Mouse (Mus musculus) gastrocnemius, adult 8-10 months (tissue): ENCODE data around the gene Mgat4b. TPM values are rescaled to one million over a fixed set of nuclear protein-coding genes. Genes with fewer than 3 reads are reported as not detected.
A peak's percentile ranks its signal among the peaks of the same experiment; 100 is the strongest.

Experiments
- DNase-seq, 2 experiments: peaks; one replicate each; pipeline ENCODE4 v3.0.0; 2022; ENCODE audit warnings: low spot score in 2 of 2
- total RNA-seq, 4 experiments: library from RNA; stranded (reverse); gene quantifications; 2 replicates each; pipeline ENCODE4 v1.2.4; 2022

Mgat4b gene
- total RNA-seq, 4 experiments from 2014 or later: 40.4 to 49.2 (median 44.9) TPM

- DNase-seq: peak; percentile 76 to 85
Measured at GRCm38 (mm10) chr11:50224671-50225530, 14.2 kb downstream of the Mgat4b start.

GRCm38 (mm10) chr11:50225611-50226378 is 15.1 kb downstream of the Mgat4b start:
- peak in 1 of 2 experiments; percentile 53 for DNase-seq

GRCm38 (mm10) chr11:50226406-50226805 is 15.7 kb downstream of the Mgat4b start:
- DNase-seq: no peak

GRCm38 (mm10) chr11:50227226-50227625 is 16.5 kb downstream of the Mgat4b start:
- no peak for DNase-seq

GRCm38 (mm10) chr11:50227736-50228135 is 17.0 kb downstream of the Mgat4b start:
- DNase-seq: no peak

- no peak for DNase-seq
Measured at GRCm38 (mm10) chr11:50228772-50229171, 18.1 kb downstream of the Mgat4b start.

- peak in 1 of 2 experiments; percentile 38 for DNase-seq
Measured at GRCm38 (mm10) chr11:50229252-50229910, 18.7 kb downstream of the Mgat4b start.

GRCm38 (mm10) chr11:50230481-50231304 is 20.0 kb downstream of the Mgat4b start:
- no peak for DNase-seq

- no peak for DNase-seq
Measured at GRCm38 (mm10) chr11:50231411-50231810, 20.7 kb downstream of the Mgat4b start.

- DNase-seq: no peak
Measured at GRCm38 (mm10) chr11:50233022-50233421, 22.3 kb downstream of the Mgat4b start.

- no peak for DNase-seq
Measured at GRCm38 (mm10) chr11:50233993-50234392, 23.3 kb downstream of the Mgat4b start.

GRCm38 (mm10) chr11:50234606-50235005 is 23.9 kb downstream of the Mgat4b start:
- DNase-seq: no peak

- DNase-seq: peak; percentile 75 to 86
Measured at GRCm38 (mm10) chr11:50236540-50236936, 25.8 kb downstream of the Mgat4b start.

GRCm38 (mm10) chr11:50236937-50237835 is 26.5 kb downstream of the Mgat4b start:
- no peak for DNase-seq

GRCm38 (mm10) chr11:50238324-50238723 is 27.6 kb downstream of the Mgat4b start, which contains the start of gene Ltc4s:
TSS of gene Ltc4s (minus strand) at chr11:50238616.
- no peak for DNase-seq

- no peak for DNase-seq
Measured at GRCm38 (mm10) chr11:50238821-50239791, 28.4 kb downstream of the Mgat4b start.

- no peak for DNase-seq
Measured at GRCm38 (mm10) chr11:50240235-50240911, 29.7 kb downstream of the Mgat4b start.

GRCm38 (mm10) chr11:50243926-50244325 is 33.2 kb downstream of the Mgat4b start:
- no peak for DNase-seq
